Mouse (Mus musculus) cerebellum, postnatal 36 days (tissue): ENCODE data around the gene A830031A19Rik.
A peak's percentile ranks its signal among the peaks of the same experiment; 100 is the strongest.

Experiments
- DNase-seq, 2 experiments: peaks; one replicate each; pipeline ENCODE4 v3.0.0; 2021 to 2022; ENCODE audit warnings: mixed read lengths in 2 of 2

Gene A830031A19Rik

DNA sequence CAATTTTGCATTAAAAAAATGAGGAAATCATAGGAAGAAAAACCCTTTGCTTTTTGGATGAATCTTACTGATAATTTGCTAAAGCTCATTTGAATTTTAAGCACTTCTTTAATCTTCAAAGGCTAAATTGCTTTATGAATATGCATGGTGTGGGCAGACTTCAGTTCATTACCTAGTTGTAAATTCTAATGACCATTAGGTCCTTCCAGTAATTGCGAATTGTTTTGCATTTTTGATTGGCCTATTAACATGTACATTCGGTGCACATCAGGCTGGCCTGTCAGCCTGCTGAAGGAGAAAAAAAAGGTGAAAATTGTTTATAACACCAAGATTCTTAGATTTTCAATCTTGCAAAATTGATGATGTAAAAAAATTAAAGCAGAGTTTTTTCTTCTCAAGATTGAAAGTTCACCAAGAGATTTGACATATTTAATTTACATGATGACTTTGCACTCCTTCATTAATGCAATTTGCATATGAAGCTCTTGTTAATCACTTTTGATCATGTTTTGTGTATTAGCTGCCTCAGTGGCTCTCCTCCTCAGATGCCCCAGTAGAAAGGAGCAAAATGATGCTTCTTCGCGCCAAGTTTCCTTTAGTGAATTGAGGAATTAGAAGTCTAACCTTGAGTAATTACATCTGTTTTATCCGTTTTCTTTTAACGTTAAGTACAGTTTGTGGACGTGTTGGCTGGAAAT lies 21.0 kb upstream of the A830031A19Rik start:
- no peak for DNase-seq

DNA sequence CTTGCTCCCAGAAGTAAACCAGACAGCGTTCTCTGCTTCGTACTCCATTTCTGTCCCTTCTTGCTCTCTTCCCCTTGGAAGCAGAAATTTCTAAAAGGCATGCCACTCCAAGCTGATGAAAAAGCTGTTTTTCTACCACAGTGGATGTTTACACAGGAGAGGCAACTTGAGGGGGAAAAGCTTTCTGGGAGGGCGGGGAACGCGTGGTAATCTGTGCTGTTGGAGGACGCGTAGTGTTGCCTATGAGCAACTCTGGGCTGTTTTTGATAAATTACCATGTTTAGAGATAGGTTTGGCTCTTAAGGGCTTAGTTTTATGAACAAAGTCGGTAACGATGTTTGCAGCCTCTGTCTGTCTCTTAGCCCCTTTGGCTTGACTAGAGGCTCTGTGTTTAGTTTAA lies 20.4 kb upstream of the A830031A19Rik start:
- DNase-seq = no peak

- no peak for DNase-seq
Observed at GRCm38 (mm10) chr11:24094086-24094487, 19.2 kb upstream of the A830031A19Rik start.

DNA sequence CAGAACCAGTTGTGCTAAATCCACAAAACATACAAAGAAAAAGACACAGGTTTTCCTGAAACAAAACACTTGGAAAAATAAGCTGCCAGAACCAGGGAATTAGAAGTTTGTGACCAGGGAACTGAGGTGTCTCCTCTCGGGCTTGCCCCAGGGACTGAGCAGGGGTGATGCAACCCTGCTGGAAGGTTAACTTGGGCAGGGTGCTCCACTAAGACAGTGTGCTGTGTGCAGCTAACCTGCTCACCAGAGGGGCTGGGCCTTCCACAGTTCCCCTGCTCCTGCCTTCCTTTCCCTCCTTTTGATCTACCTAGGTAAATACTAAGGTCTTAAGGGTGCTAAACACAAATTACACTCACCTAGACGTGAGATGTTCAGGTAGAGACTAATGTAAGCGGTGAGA lies 17.8 kb upstream of the A830031A19Rik start:
- no peak for DNase-seq

DNA sequence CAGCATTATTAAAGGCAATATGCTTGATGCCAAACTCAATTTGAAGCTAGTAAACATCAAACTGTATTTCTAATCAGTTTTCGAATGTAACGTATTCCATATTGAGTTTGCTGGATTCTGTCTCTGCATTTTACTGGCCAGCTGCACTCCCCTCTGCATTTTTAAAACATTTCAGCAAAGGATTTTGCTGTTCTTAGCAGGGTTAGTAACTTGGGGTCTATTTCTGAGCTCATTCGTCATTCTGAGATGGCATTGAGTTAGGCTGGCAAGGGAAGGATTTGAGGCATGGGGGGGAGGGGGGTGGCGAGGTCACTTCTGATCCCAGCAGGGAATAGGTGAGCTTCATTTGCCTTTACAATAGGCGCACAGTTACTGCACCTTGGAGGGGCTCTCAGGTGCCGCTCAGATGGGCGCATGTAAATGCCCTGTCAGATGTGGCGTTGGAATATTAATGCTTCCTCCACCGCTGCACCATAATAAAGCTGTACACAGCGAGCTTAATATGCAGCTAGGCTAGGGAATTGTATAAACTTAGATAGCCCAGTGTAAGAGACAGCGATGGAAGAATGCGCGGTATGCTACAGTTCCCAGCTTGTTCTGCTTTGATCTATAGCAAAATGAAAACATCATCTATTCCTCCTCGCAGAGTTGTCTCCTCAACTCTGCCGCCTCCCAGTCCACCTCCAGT lies 16.7 kb upstream of the A830031A19Rik start:
- DNase-seq = no peak

DNA sequence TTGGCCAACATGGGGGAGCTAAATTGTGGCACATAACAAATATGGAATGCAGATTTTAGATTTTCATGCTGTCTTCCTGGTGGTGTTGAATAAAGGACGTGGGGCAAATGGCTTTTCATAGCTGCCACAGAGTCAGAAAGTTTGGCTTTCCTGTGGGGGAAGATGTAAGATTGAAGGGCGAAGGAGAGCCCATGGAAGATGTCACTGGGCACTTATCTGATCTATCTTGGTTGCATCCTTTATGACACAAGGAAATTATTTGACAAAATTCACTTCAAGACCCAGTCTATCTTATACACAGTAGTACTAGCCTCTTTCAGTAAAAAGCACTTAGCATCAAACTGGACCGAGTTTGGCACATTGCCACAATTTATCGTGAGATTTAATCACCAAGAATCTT lies 15.6 kb upstream of the A830031A19Rik start:
- DNase-seq = no peak

DNA sequence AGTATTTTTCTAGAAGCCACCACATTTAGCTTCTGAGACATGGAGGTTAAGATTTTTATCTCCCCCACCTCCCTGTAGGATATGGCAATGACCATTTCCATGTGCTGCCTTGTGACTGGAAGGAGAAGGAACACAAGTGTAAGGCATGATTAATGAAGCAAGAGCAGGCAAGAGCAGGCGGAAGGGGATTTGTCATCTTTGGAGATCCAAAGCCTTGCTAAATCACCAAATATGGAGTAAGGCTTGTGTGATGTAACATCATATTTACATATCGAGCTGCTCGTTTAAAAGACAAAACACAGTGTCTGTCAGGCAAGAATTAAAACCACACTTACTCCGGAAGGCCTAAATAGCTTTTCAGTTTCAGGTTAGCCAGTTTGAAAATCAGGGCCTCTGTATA lies 12.2 kb upstream of the A830031A19Rik start:
- DNase-seq = no peak

DNA sequence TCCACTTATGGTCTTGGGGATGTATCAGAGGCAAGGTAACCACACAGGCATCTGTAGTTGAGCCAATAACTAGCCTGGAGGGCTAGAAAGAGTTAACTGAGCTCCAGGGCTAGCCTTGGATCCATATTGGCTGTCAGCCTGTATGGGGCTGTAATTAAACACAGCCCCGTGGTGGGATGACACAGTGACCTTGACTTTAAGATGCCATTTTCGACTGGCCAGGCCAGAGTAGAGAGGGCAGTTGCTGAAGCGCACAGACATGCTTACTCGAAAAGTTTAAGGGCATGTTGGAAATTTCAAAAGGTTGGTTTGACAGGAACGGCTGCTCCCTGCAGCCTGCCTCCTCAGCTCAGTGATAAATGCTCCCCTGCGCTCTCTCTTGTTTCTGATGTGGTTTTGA lies 11.1 kb upstream of the A830031A19Rik start:
- no peak for DNase-seq

DNA sequence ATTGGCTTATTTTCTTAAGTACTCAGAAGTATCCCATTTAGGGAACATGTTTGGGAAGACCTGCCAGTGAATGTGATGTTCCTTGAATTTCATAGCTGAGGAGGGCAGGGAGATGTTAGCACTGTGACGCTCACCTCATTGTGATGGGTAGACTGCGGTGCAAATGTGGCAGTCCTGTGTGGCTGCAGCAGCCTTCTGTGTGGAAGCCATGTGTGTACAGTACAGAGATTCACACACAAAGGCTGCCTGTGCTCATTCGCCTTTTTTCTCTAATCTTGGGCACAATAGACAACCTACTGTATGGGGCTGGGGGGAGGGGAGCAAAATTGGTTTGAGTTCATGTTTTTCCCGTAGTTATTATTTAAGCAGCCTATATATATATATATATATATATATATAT lies 9.7 kb upstream of the A830031A19Rik start:
- no peak for DNase-seq

DNA sequence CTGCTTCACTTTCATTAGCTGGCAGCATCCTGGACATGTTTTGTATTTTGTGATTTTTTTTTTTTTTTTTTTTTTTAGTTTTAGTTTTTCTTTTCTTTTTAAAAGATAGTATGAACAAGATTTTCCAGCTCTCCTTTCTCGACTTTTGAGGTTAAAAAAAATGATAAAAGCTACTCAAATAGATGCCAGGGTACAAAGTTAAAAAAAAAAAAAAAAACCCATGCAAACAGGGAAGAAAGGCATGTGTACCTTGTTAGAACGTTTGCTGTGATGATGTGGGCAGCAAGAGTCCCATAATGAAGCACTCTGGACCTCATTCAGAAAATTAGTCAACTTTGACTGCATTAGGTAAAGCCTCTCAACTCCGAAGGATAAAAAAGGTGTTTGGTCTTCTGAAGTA lies 9.2 kb upstream of the A830031A19Rik start:
- DNase-seq = no peak

- DNase-seq = no peak
Observed at GRCm38 (mm10) chr11:24083423-24083822, 8.6 kb upstream of the A830031A19Rik start.

DNA sequence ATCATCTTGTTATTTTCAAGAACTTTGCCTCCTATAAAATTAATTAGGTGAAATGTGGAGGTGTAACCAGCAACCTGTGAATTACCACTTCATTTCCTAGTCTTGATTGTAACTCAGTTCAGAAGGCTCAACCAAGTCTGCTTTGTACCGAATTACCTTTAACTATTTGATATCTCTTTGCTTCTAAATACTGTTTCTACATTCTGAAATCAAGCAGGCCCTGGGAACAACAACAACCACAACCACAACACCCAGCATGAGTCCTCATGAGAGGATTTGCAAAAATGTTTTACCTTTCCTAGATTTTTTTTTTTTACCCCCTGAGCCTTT lies 8.2 kb upstream of the A830031A19Rik start:
- DNase-seq = no peak

- no peak for DNase-seq
Observed at GRCm38 (mm10) chr11:24082385-24083075, 7.7 kb upstream of the A830031A19Rik start.

DNA sequence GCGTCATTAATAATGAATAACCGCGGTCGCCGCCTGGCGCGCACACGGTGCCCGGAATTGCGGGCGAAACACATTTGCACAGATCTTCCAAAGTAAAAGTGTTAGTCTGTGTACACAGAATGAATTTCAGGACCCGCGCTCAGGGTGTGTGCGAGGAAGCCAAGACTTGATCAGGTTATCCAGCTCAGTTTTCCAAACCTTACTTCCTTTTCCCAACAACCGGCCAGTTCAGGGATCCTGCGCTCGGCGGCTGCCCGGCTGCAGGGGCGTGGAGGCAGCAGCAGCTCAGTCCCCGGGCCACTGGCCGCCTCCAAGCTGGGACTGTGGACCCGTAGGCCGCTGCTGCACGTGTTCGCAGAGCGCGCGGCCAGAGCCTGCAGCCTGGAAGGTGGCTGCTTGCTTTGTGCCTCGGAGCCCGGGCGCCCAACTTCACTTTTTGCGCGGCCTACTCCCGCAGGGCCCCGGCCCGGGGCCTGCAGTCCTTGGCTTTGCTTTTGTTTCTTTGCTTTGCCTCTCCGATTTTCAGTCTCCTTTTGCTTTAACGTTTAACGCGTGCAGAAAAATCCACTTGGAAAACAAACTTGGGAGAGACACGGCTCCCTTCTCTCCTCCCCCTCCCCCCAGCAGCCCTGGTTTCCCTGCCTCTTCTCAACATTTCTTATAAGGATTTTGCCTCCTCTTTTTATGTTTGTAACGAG lies 7.0 kb upstream of the A830031A19Rik start:
- peak in 1 of 2 experiments; percentile 18 for DNase-seq

DNA sequence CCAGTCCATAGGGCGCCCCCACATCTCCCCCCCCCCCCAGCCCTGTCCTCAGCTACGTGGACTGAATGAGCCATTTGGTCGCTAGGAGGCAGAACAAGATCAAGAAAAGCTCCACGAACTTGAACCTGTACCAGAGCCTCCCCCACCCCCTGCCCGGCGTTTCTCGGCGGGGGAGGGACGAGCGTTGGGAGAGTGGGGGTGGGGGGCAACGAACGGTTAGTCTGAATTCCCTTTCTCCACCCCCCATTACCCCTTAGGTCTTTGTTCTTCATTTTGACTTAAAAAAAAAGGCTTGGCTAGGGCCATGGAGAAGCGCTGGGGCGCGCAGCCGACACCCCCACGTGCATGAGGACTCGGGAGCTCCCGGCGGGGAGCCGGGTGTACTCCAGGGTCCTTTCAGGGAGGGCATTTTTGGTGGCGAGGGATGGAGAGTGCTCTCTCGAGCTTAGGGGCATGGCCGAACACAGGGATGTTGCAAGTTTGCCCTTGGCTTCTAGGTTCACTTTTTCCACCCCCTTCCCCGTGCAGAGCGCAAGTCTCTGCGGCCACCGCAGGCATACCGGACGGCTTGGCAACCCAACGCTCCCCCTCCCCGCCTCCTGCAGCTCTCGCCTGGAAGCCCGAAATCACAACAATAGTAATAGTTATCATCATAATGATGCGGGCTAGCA lies 6.3 kb upstream of the A830031A19Rik start:
- DNase-seq = peak in 1 of 2 experiments; percentile 44

- DNase-seq = peak in 1 of 2 experiments; percentile 14
Observed at GRCm38 (mm10) chr11:24080541-24080940, 5.7 kb upstream of the A830031A19Rik start.

- DNase-seq = peak in 1 of 2 experiments; percentile 13
Observed at GRCm38 (mm10) chr11:24079392-24080391, 4.8 kb upstream of the A830031A19Rik start.

- peak in 1 of 2 experiments; percentile 12 for DNase-seq
Observed at GRCm38 (mm10) chr11:24078706-24079316, 4.0 kb upstream of the A830031A19Rik start.

GRCm38 (mm10) chr11:24077795-24078705 lies 3.2 kb upstream of the A830031A19Rik start, which contains the start of gene Bcl11a:
Gene Bcl11a, plus strand, starts transcription at chr11:24078056.
- DNase-seq = no peak
